ENCODE assay signal across 8 mouse cellular contexts in the genomic region with DNA sequence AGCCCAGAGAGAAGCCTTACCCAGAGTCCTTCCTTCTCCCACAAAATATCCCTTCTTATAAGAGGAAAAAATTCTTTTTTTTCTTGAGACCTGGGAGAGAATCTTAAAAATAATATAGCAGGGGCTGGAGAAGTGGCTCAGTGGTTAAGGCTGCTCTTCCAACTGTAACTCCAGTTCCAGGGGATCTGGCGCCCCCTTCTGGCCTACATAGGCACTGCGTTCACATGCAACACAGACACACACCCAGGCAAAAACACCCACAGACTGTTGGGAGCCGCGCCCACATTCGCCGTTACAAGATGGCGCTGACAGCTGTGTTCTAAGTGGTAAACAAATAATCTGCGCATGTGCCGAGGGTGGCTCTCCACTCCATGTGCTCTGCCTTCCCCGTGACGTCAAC. TPM values are rescaled to one million over a fixed set of nuclear protein-coding genes. Genes with fewer than 3 reads are reported as not detected.
A peak's percentile ranks its signal among the peaks of the same experiment; 100 is the strongest.
DNase-seq lines count a peak whose midpoint lies in the region; ATAC-seq and TF ChIP-seq lines count a peak whose summit lies in the region.
"Not testable (repeated sequence)": the region's sequence is repeated elsewhere in the genome, so short reads cannot be mapped to it uniquely, and the experiment has no call there.

No protein-coding gene starts in this region.

- peak; percentile 50 for DNase-seq in A20 (ENCODE audit: low read depth, low spot score)
- peak; percentile 60 to 69 for DNase-seq in adrenal gland, adult 18-20 months (ENCODE audit: low spot score in 2 of 2)
- peak; percentile 15 for DNase-seq in hindbrain, postnatal 0 days (ENCODE audit: low spot score)
- not testable (repeated sequence) for DNase-seq in layer of hippocampus, adult 2 months (ENCODE audit: low spot score in 2 of 2)
- DNase-seq in lung, postnatal 36 days, result peak; percentile 81
- peak; percentile 53 for DNase-seq in right cerebral cortex, postnatal 14 days
- peak; percentile 70 to 88 for DNase-seq in thymus, postnatal 10 days (ENCODE audit: low spot score in 2 of 2)

- H3K4me2 ChIP-seq in hindbrain, postnatal 0 days (ENCODE audit: low read depth, low read length), result not testable (repeated sequence)

- not testable (repeated sequence) for H3K36me3 ChIP-seq in hindbrain, postnatal 0 days (ENCODE audit: insufficient read depth, low read length)

- not testable (repeated sequence) for H3K27ac ChIP-seq in cortical plate, adult 2 months (ENCODE audit: insufficient read depth, low read length); hindbrain, postnatal 0 days
- H3K27ac ChIP-seq in layer of hippocampus, adult 2 months, result peak overlapping the region; percentile 55; the same call in 1 of the 2 replicates

- 0 out of 2 replicates have a peak, but pooled peaks have one; percentile 40 for ATAC-seq in hindbrain, postnatal 0 days

- H3K9me3 ChIP-seq in hindbrain, postnatal 0 days (ENCODE audit: low read length), result not testable (repeated sequence)

- H3K4me1 ChIP-seq in cortical plate, adult 2 months (ENCODE audit: control insufficient read depth, insufficient read depth, low read length); hindbrain, postnatal 0 days (ENCODE audit: insufficient read depth, low read length): not testable (repeated sequence)

- H3K9ac ChIP-seq in hindbrain, postnatal 0 days (replicated peaks; ENCODE audit: low read length), result not testable (repeated sequence)

- H3K4me3 ChIP-seq in cortical plate, adult 2 months (ENCODE audit: insufficient read depth, low read length); hindbrain, postnatal 0 days (ENCODE audit: low read length); layer of hippocampus, adult 2 months: not testable (repeated sequence)

- peak; percentile 37 for TF ChIP-seq CTCF in cortical plate, adult 2 months (IDR thresholded peaks at IDR 0.05; ENCODE audit: extremely low read depth, insufficient read depth, low read length)
- peak; percentile 64 for TF ChIP-seq CTCF in hindbrain, postnatal 0 days (IDR thresholded peaks at IDR 0.05; ENCODE audit: low read depth)
- TF ChIP-seq CTCF in layer of hippocampus, adult 2 months (conservative IDR thresholded peaks at IDR 0.05), result peak; percentile 71

- H3K27me3 ChIP-seq in hindbrain, postnatal 0 days (ENCODE audit: insufficient read depth, low read length), result not testable (repeated sequence)

- not testable (repeated sequence) for TF ChIP-seq POLR2A in cortical plate, adult 2 months (IDR thresholded peaks at IDR 0.05; ENCODE audit: extremely low read depth, insufficient read depth, low read length)

- WGBS in hindbrain, postnatal 0 days, result 92% methylated on average over 8 of the region's 11 CpGs

RNA-seq across cellular contexts. Expression of a gene that starts 15.8 kb away (rescaled TPM):
- 10 to 100 TPM; 51.6 to 60.9 TPM for total RNA-seq in adrenal gland, adult 18-20 months (2021)
- 7.9 and 8.3 TPM in 2 replicates for polyA plus RNA-seq in cortical plate, adult 2 months (2012; rRNA removed)
- 0.89 and 1.8 TPM in 2 replicates for total RNA-seq in hindbrain, postnatal 0 days (2014; rRNA removed)
- 3.8 and 6.5 TPM in 2 replicates for polyA plus RNA-seq in hindbrain, postnatal 0 days (2015; fragmentation: Nextera tagmentation; extraction: Ambion mirVana)
- total RNA-seq in layer of hippocampus, adult 2 months (2021), result 1 to 10 TPM; 7.8 to 9.3 TPM

RNA-seq across cellular contexts. Expression of a gene that starts 19.6 kb away (rescaled TPM):
- under 1 TPM; 0.40 to 0.99 TPM for total RNA-seq in adrenal gland, adult 18-20 months (2021)
- 1.0 and 1.5 TPM in 2 replicates for polyA plus RNA-seq in cortical plate, adult 2 months (2012; rRNA removed)
- 0.14 and 0.42 TPM in 2 replicates for total RNA-seq in hindbrain, postnatal 0 days (2014; rRNA removed)
- polyA plus RNA-seq in hindbrain, postnatal 0 days (2015; fragmentation: Nextera tagmentation; extraction: Ambion mirVana), result 0.13 and 0.35 TPM in 2 replicates
- under 1 TPM in 1 of 2 experiments, not detected in 1; 0.17 TPM for total RNA-seq in layer of hippocampus, adult 2 months (2021)

RNA-seq across cellular contexts. Expression of a gene that starts 21.6 kb away (rescaled TPM):
- 10 to 100 TPM; 36.2 to 74.2 TPM for total RNA-seq in adrenal gland, adult 18-20 months (2021)
- polyA plus RNA-seq in cortical plate, adult 2 months (2012; rRNA removed), result 8.7 and 10.1 TPM in 2 replicates
- total RNA-seq in hindbrain, postnatal 0 days (2014; rRNA removed), result 2.8 and 5.0 TPM in 2 replicates
- polyA plus RNA-seq in hindbrain, postnatal 0 days (2015; fragmentation: Nextera tagmentation; extraction: Ambion mirVana), result 6.5 and 6.9 TPM in 2 replicates
- total RNA-seq in layer of hippocampus, adult 2 months (2021), result 1 to 10 TPM; 2.7 TPM

RNA-seq across cellular contexts. Expression of a gene that starts 31.5 kb away (rescaled TPM):
- 10 to 100 TPM; 15.2 to 31.6 TPM for total RNA-seq in adrenal gland, adult 18-20 months (2021)
- 3.0 and 3.8 TPM in 2 replicates for polyA plus RNA-seq in cortical plate, adult 2 months (2012; rRNA removed)
- total RNA-seq in hindbrain, postnatal 0 days (2014; rRNA removed), result 0.68 and 4.3 TPM in 2 replicates
- polyA plus RNA-seq in hindbrain, postnatal 0 days (2015; fragmentation: Nextera tagmentation; extraction: Ambion mirVana), result 2.8 and 4.2 TPM in 2 replicates
- total RNA-seq in layer of hippocampus, adult 2 months (2021), result 1 to 10 TPM; 2.1 to 3.6 TPM

RNA-seq across cellular contexts. Expression of a gene that starts 31.7 kb away (rescaled TPM):
- 10 to 100 TPM; 13.8 to 24.9 TPM for total RNA-seq in adrenal gland, adult 18-20 months (2021)
- polyA plus RNA-seq in cortical plate, adult 2 months (2012; rRNA removed), result 2.7 and 3.4 TPM in 2 replicates
- total RNA-seq in hindbrain, postnatal 0 days (2014; rRNA removed), result 14.0 and 14.1 TPM in 2 replicates
- polyA plus RNA-seq in hindbrain, postnatal 0 days (2015; fragmentation: Nextera tagmentation; extraction: Ambion mirVana), result 8.0 and 8.1 TPM in 2 replicates
- total RNA-seq in layer of hippocampus, adult 2 months (2021), result 1 to 10 TPM; 3.3 to 3.4 TPM

Comparison
In these comparisons a context has a peak if more than half of its experiments do, and no peak if none do; other contexts are left out.
1. RNA of a gene that starts 15.8 kb away (total RNA-seq): 51.6 to 60.9 TPM in adrenal gland, adult 18-20 months; 7.8 to 9.3 TPM in layer of hippocampus, adult 2 months and 0.89 to 1.8 TPM in hindbrain, postnatal 0 days; every median in the first group is over 4 times any median in the second.
2. Peak in every context shown above with its lines, with median percentiles within 50 percentile points of each other: CTCF ChIP-seq.